Mouse (Mus musculus): ENCODE measurements at regions not wholly inside any gene's neighbourhood (a gene's known extent, or its start where the extent isn't known, plus 50 kb on each side); places are given as distances from the start of the nearest gene placed in this dataset.

- Histone ChIP-seq H3K27me3 (replicated peaks) (no peaks in the 10 kb centered on the region), H3K79me2 (replicated peaks; ENCODE audit: control insufficient read depth, extremely low read depth, insufficient read depth, poor library complexity, severe bottlenecking) (no peaks in the 10 kb centered on the region), H3K9me3 (replicated peaks; ENCODE audit: low read length) (no peaks in the 10 kb centered on the region), H3K9ac (ENCODE audit: insufficient read depth, low read depth) (no peak overlapping the region), H3K27ac (ENCODE audit: insufficient read depth, low read depth) (no peak overlapping the region), H3K4me2 (ENCODE audit: insufficient read depth, low read depth, poor library complexity, severe bottlenecking) (no peak overlapping the region), H3K4me3 (replicated peaks in 1 of 3; ENCODE audit: low read depth in 2 of 3, low read length in 2 of 3, poor library complexity in 1 of 3) (no peak overlapping the region), H3K36me3 (replicated peaks in 1 of 2; ENCODE audit: control insufficient read depth in 1 of 2, insufficient read depth in 1 of 2, low read length in 1 of 2) (no peaks in the 10 kb centered on the region), H3K4me1 (ENCODE audit: control insufficient read depth in 1 of 2, insufficient read depth in 2 of 2) (peaks cover 0 to 9% of the 10 kb centered on the region in 2 experiments; a peak in 2 of 4 replicates)
- TF ChIP-seq ELF1 (IDR thresholded peaks at IDR 0.05; ENCODE audit: low read depth, low read length) (no peak), SMC3 (IDR thresholded peaks at IDR 0.05; ENCODE audit: low read depth, low read length) (no peak), CHD1 (IDR thresholded peaks at IDR 0.05; ENCODE audit: low read depth, low read length) (no peak), E2F4 (IDR thresholded peaks at IDR 0.05; ENCODE audit: insufficient replicate concordance, low read depth, low read length) (no peak), USF1 (IDR thresholded peaks at IDR 0.05; ENCODE audit: low read depth, low read length) (no peak), POLR2AphosphoS2 (IDR thresholded peaks at IDR 0.05; ENCODE audit: low read depth, low read length) (no peak), MXI1 (IDR thresholded peaks at IDR 0.05; ENCODE audit: low read depth, low read length) (no peak), PAX5 (IDR thresholded peaks at IDR 0.05; ENCODE audit: low read length) (no peak), UBTF (IDR thresholded peaks at IDR 0.05; ENCODE audit: low read depth, low read length) (no peak), EP300 (IDR thresholded peaks at IDR 0.05; ENCODE audit: low read length) (no peak), RAD21 (IDR thresholded peaks at IDR 0.05; ENCODE audit: low read depth, low read length) (no peak), CHD2 (IDR thresholded peaks at IDR 0.05; ENCODE audit: low read length) (no peak), MAZ (IDR thresholded peaks at IDR 0.05; ENCODE audit: low read depth, low read length) (no peak), JUN (IDR thresholded peaks at IDR 0.05; ENCODE audit: insufficient read depth, low read depth, low read length) (no peak), NRF1 (IDR thresholded peaks at IDR 0.05; ENCODE audit: low read depth, low read length) (no peak)
- no peak for DNase-seq (ENCODE audit: extremely low read depth)
- in situ Hi-C loops (cut with MboI; ENCODE audit: low pct_ligation_motif_present, low pct_unique_long_range_greater_than_20kb, low sequenced_read_pairs) (no loop called here), dilution Hi-C loops (cut with MboI; ENCODE audit: extremely low pct_ligation_motif_present, extremely low pct_unique_long_range_greater_than_20kb, low sequenced_read_pairs) (no loop called here)
Measured at GRCm38 (mm10) chr6:52379588-52379987, 66.3 kb downstream of the Evx1 start.

GRCm38 (mm10) chr6:52385044-52385443, 71.7 kb downstream of the Evx1 start:
- H3K27ac ChIP-seq (ENCODE audit: insufficient read depth, low read depth) = no peak overlapping the region
- no peaks in the 10 kb centered on the region for H3K36me3 ChIP-seq (replicated peaks in 1 of 2; ENCODE audit: control insufficient read depth in 1 of 2, insufficient read depth in 1 of 2, low read length in 1 of 2)
- H3K27me3 ChIP-seq (replicated peaks) = no peaks in the 10 kb centered on the region
- no peak overlapping the region for H3K4me2 ChIP-seq (ENCODE audit: insufficient read depth, low read depth, poor library complexity, severe bottlenecking)
- H3K9me3 ChIP-seq (replicated peaks; ENCODE audit: low read length) = no peaks in the 10 kb centered on the region
- TF ChIP-seq ZNF384 (IDR thresholded peaks at IDR 0.05; ENCODE audit: low read depth, low read length) (no peak), USF1 (IDR thresholded peaks at IDR 0.05; ENCODE audit: low read depth, low read length) (no peak), POLR2AphosphoS2 (IDR thresholded peaks at IDR 0.05; ENCODE audit: low read depth, low read length) (no peak), ZC3H11A (IDR thresholded peaks at IDR 0.05; ENCODE audit: low read depth, low read length) (no peak), ZMIZ1 (IDR thresholded peaks at IDR 0.05; ENCODE audit: low read depth, low read length) (no peak), MAX (IDR thresholded peaks at IDR 0.05; ENCODE audit: low read length) (no peak), ZKSCAN1 (IDR thresholded peaks at IDR 0.05; ENCODE audit: borderline replicate concordance, low read depth, low read length) (no peak), BHLHE40 (IDR thresholded peaks at IDR 0.05; ENCODE audit: low read depth, low read length) (no peak), POLR2A (IDR thresholded peaks at IDR 0.05; ENCODE audit: low read depth, low read length) (no peak), RCOR1 (conservative IDR thresholded peaks at IDR 0.05; ENCODE audit: low read depth, low read length) (no peak), ETS1 (conservative IDR thresholded peaks at IDR 0.05; ENCODE audit: low read depth, low read length) (no peak), MAZ (IDR thresholded peaks at IDR 0.05; ENCODE audit: low read depth, low read length) (no peak), NRF1 (IDR thresholded peaks at IDR 0.05; ENCODE audit: low read depth, low read length) (no peak), ELF1 (IDR thresholded peaks at IDR 0.05; ENCODE audit: low read depth, low read length) (no peak), MAFK (IDR thresholded peaks at IDR 0.05; ENCODE audit: insufficient replicate concordance, low read length) (no peak), NELFE (IDR thresholded peaks at IDR 0.05; ENCODE audit: low read depth, low read length) (no peak)
- no peak for DNase-seq (ENCODE audit: extremely low read depth)
- no peaks in the 10 kb centered on the region for H3K79me2 ChIP-seq (replicated peaks; ENCODE audit: control insufficient read depth, extremely low read depth, insufficient read depth, poor library complexity, severe bottlenecking)
- in situ Hi-C loops (cut with MboI; ENCODE audit: low pct_ligation_motif_present, low pct_unique_long_range_greater_than_20kb, low sequenced_read_pairs) (no loop called here), dilution Hi-C loops (cut with MboI; ENCODE audit: extremely low pct_ligation_motif_present, extremely low pct_unique_long_range_greater_than_20kb, low sequenced_read_pairs) (no loop called here)
- no peaks in the 10 kb centered on the region for H3K4me1 ChIP-seq (ENCODE audit: control insufficient read depth in 1 of 2, insufficient read depth in 2 of 2)
- no peak overlapping the region for H3K9ac ChIP-seq (ENCODE audit: insufficient read depth, low read depth)
- H3K4me3 ChIP-seq (replicated peaks in 1 of 3; ENCODE audit: low read depth in 2 of 3, low read length in 2 of 3, poor library complexity in 1 of 3) = no peak overlapping the region

All from CH12.LX (cell line).